Mouse (Mus musculus) activated CD4-positive, CD25-positive, alpha-beta regulatory T cell, adult 9 weeks (primary cell): Measurements from ENCODE around the gene Ctla2b. TPM values are rescaled to one million over a fixed set of nuclear protein-coding genes. Genes with fewer than 3 reads are reported as not detected.

ENCODE experiments used
- polyA plus RNA-seq: library from polyadenylated mRNA; unstranded; fragments of 100-300 nt; shearing (Covaris generic); gene quantifications from one replicate; pipeline ENCODE4 v1.2.1, GENCODE M21; 2017

Ctla2b gene
- polyA plus RNA-seq, result 3.6 TPM

GRCm38 (mm10) chr13:60897328-60897727 is at the start of gene Ctla2b:
TSS of gene Ctla2b (minus strand) at chr13:60897447.

DNA sequence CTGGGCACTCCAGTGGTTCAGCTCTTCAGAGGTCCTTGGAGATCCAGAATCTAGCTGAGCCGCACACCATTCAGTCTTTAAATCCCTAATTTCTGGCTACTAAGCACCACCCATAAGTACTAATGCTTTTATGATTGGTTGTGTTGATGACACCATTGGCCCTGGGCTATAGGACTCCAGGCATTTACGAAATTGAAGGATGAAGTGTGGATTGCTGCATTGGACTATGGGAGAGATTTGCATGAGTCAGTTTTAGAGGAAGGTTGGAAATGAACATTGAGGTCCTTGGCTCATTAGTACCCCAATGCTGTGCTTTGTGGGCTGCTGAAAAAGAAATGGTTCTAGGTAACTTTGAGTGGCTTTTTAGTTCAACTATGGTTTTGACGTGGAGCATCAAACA is 44.6 kb upstream of the Ctla2b start, which contains the start of gene Tpbpa:
Tpbpa (minus strand) TSS at position 101 of the 400 bp plus-strand sequence.

DNA sequence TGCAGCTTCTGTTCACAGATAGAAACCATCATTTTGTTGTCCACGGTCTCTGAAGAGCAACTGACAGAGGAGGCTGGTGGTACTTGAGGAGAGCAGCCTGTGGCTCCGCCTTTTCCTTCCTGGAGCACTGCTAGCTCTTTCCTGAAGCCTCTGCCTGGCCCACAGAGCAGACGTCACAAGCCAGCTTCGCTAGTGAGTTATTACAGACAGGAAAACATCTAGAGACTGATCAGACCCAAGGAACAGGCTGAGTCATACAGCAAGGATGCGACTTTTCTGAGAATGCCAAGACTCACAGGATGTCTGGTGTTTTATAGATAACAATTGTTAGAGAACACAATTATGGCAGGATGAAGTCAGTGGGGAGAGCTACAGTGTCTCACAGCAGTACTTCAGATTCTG is 39.3 kb upstream of the Ctla2b start, which contains the start of the genes Gm49391 and Ctla2a:
Gm49391 (minus strand) TSS at position 72 of the 402 bp plus-strand sequence.
Ctla2a (minus strand) TSS at position 126 of the 402 bp plus-strand sequence.

GRCm38 (mm10) chr13:60935490-60935889 is 38.2 kb upstream of the Ctla2b start, which contains the start of gene Gm49393:
TSS of gene Gm49393 (minus strand) at chr13:60935590.

DNA sequence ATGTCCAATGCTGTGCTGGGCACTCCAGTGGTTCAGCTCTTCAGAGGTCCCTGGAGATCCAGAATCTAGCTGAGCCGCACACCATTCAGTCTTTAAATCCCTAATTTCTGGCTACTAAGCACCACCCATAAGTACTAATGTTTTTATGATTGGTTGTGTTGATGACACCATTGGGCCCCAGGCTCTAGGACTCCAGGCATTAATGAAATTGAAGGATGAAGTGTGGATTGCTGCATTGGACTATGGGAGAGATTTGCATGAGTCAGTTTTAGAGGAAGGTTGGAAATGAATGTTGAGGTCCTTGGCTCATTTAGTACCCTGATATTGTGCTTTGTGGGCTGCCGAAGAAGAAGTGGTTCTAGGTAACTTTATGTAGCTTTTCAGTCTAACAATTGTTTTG is 7.5 kb upstream of the Ctla2b start, which contains the start of gene Tpbpb:
Tpbpb (minus strand) TSS at position 101 of the 400 bp plus-strand sequence.

GRCm38 (mm10) chr13:60896794-60897193 is 453 bp downstream of the Ctla2b start, which contains the start of gene Gm49392:
TSS of gene Gm49392 (minus strand) at chr13:60896894.

GRCm38 (mm10) chr13:60864281-60864680 is 33.0 kb downstream of the Ctla2b start, which contains the start of gene 4930486L24Rik:
TSS of gene 4930486L24Rik (minus strand) at chr13:60864475.

Other genes with a start within 250 kb of the Ctla2b start
- gene BC051665, start 111.1 kb downstream of the Ctla2b start, polyA plus RNA-seq, result not detected
- gene Ctsll3, start 94.6 kb downstream of the Ctla2b start, polyA plus RNA-seq, result not detected
- gene 4930486L24Rik, start 33.0 kb downstream of the Ctla2b start, polyA plus RNA-seq, result 1.3 TPM
- gene Gm49392, start 553 bp downstream of the Ctla2b start, polyA plus RNA-seq, result 0.68 TPM
- gene Tpbpb, start 7.4 kb upstream of the Ctla2b start, polyA plus RNA-seq, result not detected
- not detected for gene Gm49393, start 38.1 kb upstream of the Ctla2b start, polyA plus RNA-seq
- gene Gm49391, start 39.1 kb upstream of the Ctla2b start, polyA plus RNA-seq, result not detected
- gene Ctla2a, start 39.2 kb upstream of the Ctla2b start, polyA plus RNA-seq, result 37.0 TPM
- not detected for gene Tpbpa, start 44.5 kb upstream of the Ctla2b start, polyA plus RNA-seq
- not detected for gene Ctsj, start 108.5 kb upstream of the Ctla2b start, polyA plus RNA-seq
- not detected for gene Ctsq, start 143.2 kb upstream of the Ctla2b start, polyA plus RNA-seq